Mouse (Mus musculus): ENCODE measurements around the gene Chd6.

DNA sequence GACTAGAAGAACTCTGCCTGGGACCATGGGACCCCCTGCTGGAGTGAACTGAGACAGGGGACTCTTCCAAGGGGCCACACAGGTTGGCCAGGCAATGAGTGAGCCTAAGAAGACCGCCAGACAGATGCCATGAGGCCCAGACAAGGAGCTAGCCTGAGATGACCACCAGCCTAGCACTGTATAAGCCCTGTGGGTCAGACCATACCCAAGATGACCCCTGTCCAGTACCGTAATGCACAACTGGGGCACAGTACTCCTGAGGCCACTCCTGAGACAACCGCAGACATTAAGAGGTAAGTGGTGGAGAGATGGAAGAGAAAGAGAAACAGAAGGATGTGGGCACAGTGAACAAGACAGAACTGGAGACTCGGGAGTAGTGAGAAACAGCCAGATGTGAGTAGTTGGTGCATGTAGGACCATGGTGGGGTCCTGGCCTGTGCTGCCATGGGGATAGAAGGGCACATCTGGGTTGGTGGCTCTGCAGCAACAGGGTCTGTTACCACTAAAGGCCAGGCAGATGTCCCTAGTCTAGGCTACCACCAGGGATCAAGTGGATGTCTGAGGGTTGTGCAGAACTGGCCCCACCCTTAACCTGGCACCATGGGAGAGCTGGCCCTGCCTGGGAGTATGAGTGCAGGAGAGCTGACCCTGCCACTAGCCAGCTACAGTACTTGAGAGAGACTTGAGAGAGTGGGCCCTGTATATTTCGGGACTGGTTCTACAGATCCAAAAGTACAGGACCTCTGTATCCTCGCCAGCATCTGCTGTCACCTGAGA lies 111.7 kb downstream of the Chd6 start:
- no peak for TF ChIP-seq RAD21 (IDR thresholded peaks at IDR 0.05; ENCODE audit: low read depth, low read length)
- TF ChIP-seq USF1 (IDR thresholded peaks at IDR 0.05; ENCODE audit: low read depth, low read length), result no peak
- TF ChIP-seq USF2 (conservative IDR thresholded peaks at IDR 0.05; ENCODE audit: low read depth, low read length), result no peak
- no peak for TF ChIP-seq E2F4 (IDR thresholded peaks at IDR 0.05; ENCODE audit: insufficient replicate concordance, low read depth, low read length)
- TF ChIP-seq GABPA (IDR thresholded peaks at IDR 0.05; ENCODE audit: insufficient replicate concordance, low read depth, low read length), result no peak
- no peak for TF ChIP-seq CTCF (conservative IDR thresholded peaks at IDR 0.05 in 1 of 2, IDR thresholded peaks at IDR 0.05 in 1 of 2; ENCODE audit: low read depth in 2 of 2, low read length in 2 of 2)
- no peak for TF ChIP-seq IRF4 (IDR thresholded peaks at IDR 0.05; ENCODE audit: low read depth, low read length)
- TF ChIP-seq POLR2A (IDR thresholded peaks at IDR 0.05; ENCODE audit: low read depth, low read length), result no peak
- no peak for TF ChIP-seq ZNF384 (IDR thresholded peaks at IDR 0.05; ENCODE audit: low read depth, low read length)
- no peak for TF ChIP-seq EP300 (IDR thresholded peaks at IDR 0.05; ENCODE audit: low read length)
- no peak for TF ChIP-seq TBP (conservative IDR thresholded peaks at IDR 0.05; ENCODE audit: low read depth, low read length)
- no peak for TF ChIP-seq ZMIZ1 (IDR thresholded peaks at IDR 0.05; ENCODE audit: low read depth, low read length)
- no peak for TF ChIP-seq SMC3 (IDR thresholded peaks at IDR 0.05; ENCODE audit: low read depth, low read length)
- TF ChIP-seq NELFE (IDR thresholded peaks at IDR 0.05; ENCODE audit: low read depth, low read length), result no peak
